In the genomic region with DNA sequence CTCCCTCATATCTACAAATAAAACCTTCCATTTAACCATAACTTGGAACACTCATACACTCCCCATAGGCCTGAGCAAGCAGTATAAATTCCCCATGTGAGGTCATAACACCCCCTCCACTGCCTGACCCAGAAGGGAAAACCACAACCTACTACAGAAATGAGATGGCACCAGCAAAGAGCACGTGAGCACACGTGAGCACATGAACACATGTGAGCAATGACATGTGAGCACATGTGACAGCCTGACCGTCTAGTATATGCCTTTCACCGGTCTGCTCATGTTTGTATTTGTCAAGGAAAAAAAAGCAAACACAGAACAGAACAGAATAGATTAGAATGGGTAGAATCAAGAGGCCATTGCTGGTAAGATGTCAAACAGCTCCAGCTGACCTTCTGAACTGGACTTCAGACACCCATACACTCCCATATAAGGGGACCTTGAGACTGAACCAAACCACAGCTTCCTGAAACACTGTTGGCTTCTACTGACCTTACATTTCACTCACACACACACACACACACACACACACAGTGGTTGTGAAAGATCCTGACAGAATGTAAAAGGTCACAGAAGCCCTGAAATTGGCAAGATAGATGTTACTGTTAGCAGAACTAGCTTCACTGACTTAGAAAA, we compare ENCODE assay signal across 32 mouse cellular contexts. TPM values are rescaled to one million over a fixed set of nuclear protein-coding genes. Genes with fewer than 3 reads are reported as not detected.
DNase-seq lines count a peak whose midpoint lies in the region; ATAC-seq and TF ChIP-seq lines count a peak whose summit lies in the region.
"Not testable (repeated sequence)": the region's sequence is repeated elsewhere in the genome, so short reads cannot be mapped to it uniquely, and the experiment has no call there.
"Had no signal": no experiment of that assay in that cellular context is flagged by ENCODE, and none has a peak within 500 bp of the region (broad histone marks: within the 10 kb centered on the region; RNA-seq: fewer than 3 reads in every experiment).

No protein-coding gene starts in this region.

- TF ChIP-seq POLR2A in small intestine, adult 2 months (IDR thresholded peaks at IDR 0.05; ENCODE audit: low read depth, low read length): not testable (repeated sequence)

- peak; percentile 88 for ATAC-seq in activated CD4-positive, CD25-positive, alpha-beta regulatory T cell, adult 4 months
- 0 out of 2 replicates have a peak, but pooled peaks have one; percentile 51 for ATAC-seq in intestine, postnatal 0 days
- ATAC-seq in lung, postnatal 0 days: peak; percentile 33; the same call in 1 of the 2 replicates

- not testable (repeated sequence) for TF ChIP-seq EP300 in lung, postnatal 0 days (IDR thresholded peaks at IDR 0.05)

- not testable (repeated sequence) for H3K27ac ChIP-seq in intestine, postnatal 0 days (ENCODE audit: low read depth, low read length); lung, postnatal 0 days (ENCODE audit: low read length)
- H3K27ac ChIP-seq in small intestine, adult 2 months (ENCODE audit: insufficient read depth, low read depth, low read length): peak overlapping the region; percentile 28; the same call in 1 of the 2 replicates

- H3K9me3 ChIP-seq in intestine, postnatal 0 days (ENCODE audit: control insufficient read depth); lung, postnatal 0 days (ENCODE audit: low read length): not testable (repeated sequence)

- H3K36me3 ChIP-seq in intestine, postnatal 0 days (ENCODE audit: control insufficient read depth, insufficient read depth); lung, postnatal 0 days (ENCODE audit: insufficient read depth, low read length); small intestine, adult 2 months (ENCODE audit: control insufficient read depth, insufficient read depth, low read length): not testable (repeated sequence)

- not testable (repeated sequence) for H3K27me3 ChIP-seq in intestine, postnatal 0 days (replicated peaks; ENCODE audit: control insufficient read depth, insufficient read depth, low read length); lung, postnatal 0 days (replicated peaks; ENCODE audit: insufficient read depth, low read length); small intestine, adult 2 months (ENCODE audit: control insufficient read depth, insufficient read depth, low read length)

- WGBS in intestine, postnatal 0 days: 76% methylated on average over 4 of the region's 4 CpGs
- 71% methylated on average over 4 of the region's 4 CpGs for WGBS in lung, postnatal 0 days
- 72% methylated on average over 4 of the region's 4 CpGs for WGBS in small intestine, adult 2 months

- not testable (repeated sequence) for H3K4me1 ChIP-seq in intestine, postnatal 0 days (replicated peaks; ENCODE audit: control insufficient read depth, insufficient read depth, low read length); lung, postnatal 0 days (ENCODE audit: insufficient read depth, low read depth, low read length); small intestine, adult 2 months (ENCODE audit: control insufficient read depth, insufficient read depth, insufficient read length, low read length)

- not testable (repeated sequence) for H3K9ac ChIP-seq in intestine, postnatal 0 days (ENCODE audit: low read depth, low read length); lung, postnatal 0 days (replicated peaks; ENCODE audit: low read depth)

- not testable (repeated sequence) for H3K4me2 ChIP-seq in intestine, postnatal 0 days (replicated peaks; ENCODE audit: low read depth); lung, postnatal 0 days (replicated peaks; ENCODE audit: low read depth, low read length)

- TF ChIP-seq CTCF in intestine, postnatal 0 days (IDR thresholded peaks at IDR 0.05; ENCODE audit: low read depth); lung, postnatal 0 days (IDR thresholded peaks at IDR 0.05); small intestine, adult 2 months (IDR thresholded peaks at IDR 0.05; ENCODE audit: extremely low read depth, insufficient read length, insufficient replicate concordance, low read depth, low read length): not testable (repeated sequence)

- DNase-seq in A20 (ENCODE audit: low read depth, low spot score): peak; percentile 31
- peak; percentile 51 for DNase-seq in adrenal gland, postnatal 14 days
- DNase-seq in heart, adult 11 months: peak; percentile 78
- DNase-seq in lung, postnatal 0 days (ENCODE audit: low spot score): not testable (repeated sequence)
- DNase-seq in monocyte, adult 2 months (ENCODE audit: low read depth in 1 of 2, low spot score in 2 of 2): peak; percentile 10 to 59

- H3K4me3 ChIP-seq in intestine, postnatal 0 days (ENCODE audit: low read depth, low read length); lung, postnatal 0 days (ENCODE audit: low read depth, low read length); small intestine, adult 2 months (ENCODE audit: low read depth, low read length): not testable (repeated sequence)

RNA-seq across cellular contexts. Expression of a gene that starts 13.1 kb away (rescaled TPM):
- polyA plus RNA-seq in activated CD4-positive, CD25-positive, alpha-beta regulatory T cell, adult 4 months (2017; shearing (Covaris generic)): not detected
- 0.26 TPM in 1 of 2 replicates, not detected in the other for total RNA-seq in adrenal gland, postnatal 14 days (2021)
- polyA plus RNA-seq in intestine, postnatal 0 days (2015; fragmentation: Nextera tagmentation; extraction: Ambion mirVana): 0.16 and 0.20 TPM in 2 replicates
- polyA plus RNA-seq in lung, postnatal 0 days (2015; fragmentation: Nextera tagmentation; extraction: Ambion mirVana): not detected in 2 replicates
- 0.77 and 15.8 TPM in 2 replicates for polyA plus RNA-seq in small intestine, adult 2 months (2012; rRNA removed)
- total RNA-seq: gastrocnemius, adult 2 months; gastrocnemius, postnatal 36 days; heart, adult 8-10 months; heart, postnatal 10 days; layer of hippocampus, postnatal 10 days; left cerebral cortex, adult 18-20 months; left cerebral cortex, postnatal 14 days; MEL had no signal
- polyA plus RNA-seq: cortical plate, adult 2 months; embryonic facial prominence, embryonic 14.5 days; erythroblast, embryonic 14.5 days; forebrain, embryonic 11.5 days; heart, embryonic 13.5 days; hindbrain, embryonic 10.5 days; hindbrain, embryonic 15.5 days; intestine, embryonic 16.5 days; limb, embryonic 11.5 days; liver, embryonic 15.5 days; lung, embryonic 15.5 days; midbrain, embryonic 10.5 days; midbrain, embryonic 15.5 days; myocyte; neural tube, embryonic 13.5 days; stomach, embryonic 16.5 days had no signal

Comparison
In these comparisons a context has a peak if more than half of its experiments do, and no peak if none do; other contexts are left out.
1. ATAC-seq: peak in every context shown above with its lines; median percentile 88 in activated CD4-positive, CD25-positive, alpha-beta regulatory T cell, adult 4 months; 51 in intestine, postnatal 0 days; 33 in lung, postnatal 0 days.